In genomic region chr3:95224295-95224694, GRCm38 (mm10) we compare ENCODE assay signal across 8 mouse cellular contexts. TPM values are rescaled to one million over a fixed set of nuclear protein-coding genes. Genes with fewer than 3 reads are reported as not detected.
DNase-seq lines count a peak whose midpoint lies in the region; ATAC-seq and TF ChIP-seq lines count a peak whose summit lies in the region.

No protein-coding gene starts in this region.

- peak overlapping the region; percentile 21 for H3K4me3 ChIP-seq in left cerebral cortex, adult 2 months
- peak overlapping the region; percentile 5; the same call in 1 of the 2 replicates for H3K4me3 ChIP-seq in cortical plate, adult 2 months (ENCODE audit: insufficient read depth, low read length)
- H3K4me3 ChIP-seq in hindbrain, embryonic 13.5 days: peak overlapping the region; percentile 17; the same call in 1 of the 2 replicates
- peak overlapping the region; percentile 9 for H3K4me3 ChIP-seq in midbrain, postnatal 0 days (ENCODE audit: low read depth, low read length)

- peak overlapping the region; percentile 24; the same call in 1 of the 2 replicates for H3K9ac ChIP-seq in hindbrain, embryonic 13.5 days
- no peak overlapping the region for H3K9ac ChIP-seq in midbrain, postnatal 0 days (replicated peaks; ENCODE audit: low read length, poor library complexity, severe bottlenecking)

- H3K4me2 ChIP-seq in hindbrain, embryonic 13.5 days: peak overlapping the region; percentile 36
- H3K4me2 ChIP-seq in midbrain, postnatal 0 days (ENCODE audit: low read depth, low read length, poor library complexity, severe bottlenecking): peak overlapping the region; percentile 31; the same call in 1 of the 2 replicates

- no peak for DNase-seq in left cerebral cortex, adult 2 months (ENCODE audit: extremely low spot score in 1 of 2, low spot score in 2 of 2)
- DNase-seq in left cerebral cortex, adult 8-10 months (ENCODE audit: low spot score in 2 of 2): no peak
- peak; percentile 46 for DNase-seq in midbrain, postnatal 0 days (ENCODE audit: low spot score)
- DNase-seq in T-cell, adult 2 months (ENCODE audit: low spot score): no peak
- no peak for DNase-seq in thymus, postnatal 0 days (ENCODE audit: low spot score)
- DNase-seq in urinary bladder, postnatal 10 days (ENCODE audit: low spot score): no peak

- no peaks in the 10 kb centered on the region for H3K9me3 ChIP-seq in hindbrain, embryonic 13.5 days
- no peaks in the 10 kb centered on the region for H3K9me3 ChIP-seq in midbrain, postnatal 0 days (ENCODE audit: low read length)

- intact Hi-C loops in left cerebral cortex, adult 2 months (cut with DNase I): no loop called here

- H3K27me3 ChIP-seq in hindbrain, embryonic 13.5 days: no peaks in the 10 kb centered on the region
- H3K27me3 ChIP-seq in midbrain, postnatal 0 days (ENCODE audit: insufficient read depth, low read length): no peaks in the 10 kb centered on the region

- TF ChIP-seq CTCF in left cerebral cortex, adult 2 months (IDR thresholded peaks at IDR 0.05): no peak
- no peak for TF ChIP-seq CTCF in cortical plate, adult 2 months (IDR thresholded peaks at IDR 0.05; ENCODE audit: extremely low read depth, insufficient read depth, low read length)
- no peak for TF ChIP-seq CTCF in midbrain, postnatal 0 days (IDR thresholded peaks at IDR 0.05)

- no peak for ATAC-seq in hindbrain, embryonic 13.5 days (ENCODE audit: low FRiP score)
- ATAC-seq in midbrain, postnatal 0 days (ENCODE audit: low FRiP score): no peak

- H3K27ac ChIP-seq in left cerebral cortex, adult 2 months: peak overlapping the region; percentile 17; the same call in 1 of the 2 replicates
- no peak overlapping the region for H3K27ac ChIP-seq in cortical plate, adult 2 months (ENCODE audit: insufficient read depth, low read length)
- no peak overlapping the region for H3K27ac ChIP-seq in hindbrain, embryonic 13.5 days
- no peak overlapping the region for H3K27ac ChIP-seq in midbrain, postnatal 0 days (ENCODE audit: low read depth, low read length)

- H3K4me1 ChIP-seq in cortical plate, adult 2 months (ENCODE audit: control insufficient read depth, insufficient read depth, low read length): peaks cover 2% of the 10 kb centered on the region; the same call in 1 of the 2 replicates
- H3K4me1 ChIP-seq in hindbrain, embryonic 13.5 days (replicated peaks): peaks cover 45% of the 10 kb centered on the region
- H3K4me1 ChIP-seq in midbrain, postnatal 0 days (ENCODE audit: insufficient read depth, low read length): peaks cover 14% of the 10 kb centered on the region; the same call in 1 of the 2 replicates

- H3K36me3 ChIP-seq in hindbrain, embryonic 13.5 days: peaks cover 59% of the 10 kb centered on the region
- H3K36me3 ChIP-seq in midbrain, postnatal 0 days (ENCODE audit: insufficient read depth, low read length): peaks cover 22% of the 10 kb centered on the region; the same call in 1 of the 2 replicates

- 0 out of 2 replicates have a peak, but pooled peaks have one; percentile 12 for TF ChIP-seq POLR2A in cortical plate, adult 2 months (IDR thresholded peaks at IDR 0.05; ENCODE audit: extremely low read depth, insufficient read depth, low read length)

- 27% methylated on average over 6 of the region's 6 CpGs for WGBS in hindbrain, embryonic 13.5 days
- WGBS in midbrain, postnatal 0 days: 23% methylated on average over 6 of the region's 6 CpGs

RNA-seq across cellular contexts. Expression of gene Cdc42se1, which starts 4.2 kb away (rescaled TPM):
- 10 to 100 TPM; 67.5 to 70.3 TPM for total RNA-seq in left cerebral cortex, adult 2 months (2021)
- 10 to 100 TPM; 63.5 to 76.2 (median 69.3) TPM for total RNA-seq in left cerebral cortex, adult 8-10 months (2022)
- 65.4 and 66.6 TPM in 2 replicates for polyA plus RNA-seq in cortical plate, adult 2 months (2012; rRNA removed)
- 65.5 and 68.9 TPM in 2 replicates for polyA plus RNA-seq in hindbrain, embryonic 13.5 days (2015; fragmentation: Nextera tagmentation; extraction: Ambion mirVana)
- 35.0 and 54.7 TPM in 2 replicates for total RNA-seq in midbrain, postnatal 0 days (2014; rRNA removed)
- 40.9 and 41.4 TPM in 2 replicates for polyA plus RNA-seq in midbrain, postnatal 0 days (2015; fragmentation: Nextera tagmentation; extraction: Ambion mirVana)
- 167 and 178 TPM in 2 replicates for polyA plus RNA-seq in thymus, postnatal 0 days (2015; fragmentation: Nextera tagmentation; extraction: Ambion mirVana)

RNA-seq across cellular contexts. Expression of gene Gabpb2, which starts 6.6 kb away (rescaled TPM):
- 10 to 100 TPM; 10.9 to 11.8 TPM for total RNA-seq in left cerebral cortex, adult 2 months (2021)
- total RNA-seq in left cerebral cortex, adult 8-10 months (2022): 10 to 100 TPM; 10.4 to 12.5 (median 12.1) TPM
- 12.1 and 12.8 TPM in 2 replicates for polyA plus RNA-seq in cortical plate, adult 2 months (2012; rRNA removed)
- 4.5 and 4.6 TPM in 2 replicates for polyA plus RNA-seq in hindbrain, embryonic 13.5 days (2015; fragmentation: Nextera tagmentation; extraction: Ambion mirVana)
- total RNA-seq in midbrain, postnatal 0 days (2014; rRNA removed): 6.5 and 7.6 TPM in 2 replicates
- polyA plus RNA-seq in midbrain, postnatal 0 days (2015; fragmentation: Nextera tagmentation; extraction: Ambion mirVana): 1.5 and 1.6 TPM in 2 replicates
- 9.3 and 13.8 TPM in 2 replicates for polyA plus RNA-seq in thymus, postnatal 0 days (2015; fragmentation: Nextera tagmentation; extraction: Ambion mirVana)

RNA-seq across cellular contexts. Expression of gene Mllt11, which starts 7.7 kb away (rescaled TPM):
- 100 to 1,000 TPM; 272 to 277 TPM for total RNA-seq in left cerebral cortex, adult 2 months (2021)
- 100 to 1,000 TPM; 280 to 293 (median 288) TPM for total RNA-seq in left cerebral cortex, adult 8-10 months (2022)
- 428 and 469 TPM in 2 replicates for polyA plus RNA-seq in cortical plate, adult 2 months (2012; rRNA removed)
- 307 and 311 TPM in 2 replicates for polyA plus RNA-seq in hindbrain, embryonic 13.5 days (2015; fragmentation: Nextera tagmentation; extraction: Ambion mirVana)
- total RNA-seq in midbrain, postnatal 0 days (2014; rRNA removed): 301 and 367 TPM in 2 replicates
- 738 and 774 TPM in 2 replicates for polyA plus RNA-seq in midbrain, postnatal 0 days (2015; fragmentation: Nextera tagmentation; extraction: Ambion mirVana)
- polyA plus RNA-seq in thymus, postnatal 0 days (2015; fragmentation: Nextera tagmentation; extraction: Ambion mirVana): 14.0 and 15.7 TPM in 2 replicates

RNA-seq across cellular contexts. Expression of gene Gm128, which starts 17.1 kb away (rescaled TPM):
- total RNA-seq in left cerebral cortex, adult 2 months (2021): under 1 TPM; 0.20 to 0.61 TPM
- under 1 TPM; 0.24 to 0.67 (median 0.41) TPM for total RNA-seq in left cerebral cortex, adult 8-10 months (2022)
- polyA plus RNA-seq in cortical plate, adult 2 months (2012; rRNA removed): 0.23 and 0.25 TPM in 2 replicates
- polyA plus RNA-seq in hindbrain, embryonic 13.5 days (2015; fragmentation: Nextera tagmentation; extraction: Ambion mirVana): 0.19 and 0.26 TPM in 2 replicates
- 0.24 and 0.49 TPM in 2 replicates for total RNA-seq in midbrain, postnatal 0 days (2014; rRNA removed)
- polyA plus RNA-seq in midbrain, postnatal 0 days (2015; fragmentation: Nextera tagmentation; extraction: Ambion mirVana): 0.19 and 0.27 TPM in 2 replicates
- 0.32 and 0.39 TPM in 2 replicates for polyA plus RNA-seq in thymus, postnatal 0 days (2015; fragmentation: Nextera tagmentation; extraction: Ambion mirVana)

RNA-seq across cellular contexts. Expression of gene Bnipl, which starts 26.7 kb away (rescaled TPM):
- total RNA-seq in left cerebral cortex, adult 2 months (2021): under 1 TPM; 0.61 to 0.87 TPM
- total RNA-seq in left cerebral cortex, adult 8-10 months (2022): under 1 TPM in 3 of 4 experiments, not detected in 1; 0.37 to 0.72 (median 0.67) TPM
- polyA plus RNA-seq in cortical plate, adult 2 months (2012; rRNA removed): 0.17 and 0.61 TPM in 2 replicates
- polyA plus RNA-seq in hindbrain, embryonic 13.5 days (2015; fragmentation: Nextera tagmentation; extraction: Ambion mirVana): 0.13 and 0.25 TPM in 2 replicates
- total RNA-seq in midbrain, postnatal 0 days (2014; rRNA removed): not detected in 2 replicates
- not detected in 2 replicates for polyA plus RNA-seq in midbrain, postnatal 0 days (2015; fragmentation: Nextera tagmentation; extraction: Ambion mirVana)
- polyA plus RNA-seq in thymus, postnatal 0 days (2015; fragmentation: Nextera tagmentation; extraction: Ambion mirVana): 0.35 and 0.40 TPM in 2 replicates

Comparison
In these comparisons a context has a peak if more than half of its experiments do, and no peak if none do; other contexts are left out.
1. RNA of gene Mllt11, which starts 7.7 kb away (polyA plus RNA-seq): 738 to 774 TPM in midbrain, postnatal 0 days, 428 to 469 TPM in cortical plate, adult 2 months and 307 to 311 TPM in hindbrain, embryonic 13.5 days; 14.0 to 15.7 TPM in thymus, postnatal 0 days; every median in the first group is over 10 times any median in the second.
2. Peak in every context shown above with its lines, with median percentiles within 50 percentile points of each other: H3K4me3 ChIP-seq.